Mouse (Mus musculus): ENCODE measurements around the gene Capn6. TPM values are rescaled to one million over a fixed set of nuclear protein-coding genes. Genes with fewer than 3 reads are reported as not detected.

Gene Capn6
- polyA plus RNA-seq, 1 experiment from 2014 or later = 158 TPM

DNA sequence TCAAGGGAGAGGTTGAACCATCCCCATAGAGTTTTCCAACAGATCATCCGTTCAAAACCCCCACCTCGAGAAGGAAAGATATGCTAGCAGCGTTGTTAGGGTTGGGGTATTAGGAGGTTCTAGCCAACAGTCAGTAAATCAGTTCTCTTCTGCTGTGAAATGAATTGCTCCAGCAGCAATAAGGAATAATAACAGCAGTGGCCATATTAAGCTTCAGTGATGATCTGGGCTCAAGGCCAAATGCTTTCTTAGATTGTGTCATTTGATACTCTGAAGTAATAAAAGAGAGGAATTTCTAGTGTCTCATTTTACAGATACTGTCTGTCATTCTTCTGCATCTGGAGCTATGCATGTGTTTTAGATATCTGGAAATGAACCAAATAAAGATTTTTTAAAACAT, 64.7 kb downstream of the Capn6 start:
- H3K9ac ChIP-seq (ENCODE audit: low read length) = no peak overlapping the region
- no peaks in the 10 kb centered on the region for H3K36me3 ChIP-seq (ENCODE audit: control insufficient read depth, insufficient read depth, low read length)
- no peak overlapping the region for H3K27ac ChIP-seq (replicated peaks in 1 of 2; ENCODE audit: control insufficient read depth in 1 of 2, insufficient read depth in 1 of 2, low read depth in 2 of 2, low read length in 2 of 2)
- no peaks in the 10 kb centered on the region for H3K27me3 ChIP-seq (ENCODE audit: control insufficient read depth, insufficient read depth, low read length)
- H3K4me1 ChIP-seq (ENCODE audit: control insufficient read depth in 2 of 2, insufficient read depth in 2 of 2, low read length in 2 of 2) = no peaks in the 10 kb centered on the region
- no peak overlapping the region for H3K4me2 ChIP-seq (ENCODE audit: low read length)
- no peak overlapping the region for H3K4me3 ChIP-seq (ENCODE audit: control insufficient read depth in 1 of 2, insufficient read depth in 1 of 2, low read depth in 1 of 2, low read length in 2 of 2)
- no peak for ATAC-seq (ENCODE audit: insufficient number of reproducible peaks, insufficient read depth, low FRiP score, low read depth)
- H3K9me3 ChIP-seq (ENCODE audit: control insufficient read depth, low read length) = no peaks in the 10 kb centered on the region
- WGBS = 74% methylated on average over 3 of the region's 3 CpGs

Small RNA genes lying within 50 kb of the gene (microRNA-seq; reads per million reads assigned to microRNA genes)
- not detected for gene Gm47298

Other genes starting within 250 kb of the Capn6 start
- gene Dcx, start 105.9 kb upstream of the Capn6 start, polyA plus RNA-seq (2014; fragmentation: Nextera tagmentation; extraction: Ambion mirVana) = 0.18 and 0.47 TPM in 2 replicates